8 mouse cellular contexts compared by ENCODE assay signal in the genomic region with DNA sequence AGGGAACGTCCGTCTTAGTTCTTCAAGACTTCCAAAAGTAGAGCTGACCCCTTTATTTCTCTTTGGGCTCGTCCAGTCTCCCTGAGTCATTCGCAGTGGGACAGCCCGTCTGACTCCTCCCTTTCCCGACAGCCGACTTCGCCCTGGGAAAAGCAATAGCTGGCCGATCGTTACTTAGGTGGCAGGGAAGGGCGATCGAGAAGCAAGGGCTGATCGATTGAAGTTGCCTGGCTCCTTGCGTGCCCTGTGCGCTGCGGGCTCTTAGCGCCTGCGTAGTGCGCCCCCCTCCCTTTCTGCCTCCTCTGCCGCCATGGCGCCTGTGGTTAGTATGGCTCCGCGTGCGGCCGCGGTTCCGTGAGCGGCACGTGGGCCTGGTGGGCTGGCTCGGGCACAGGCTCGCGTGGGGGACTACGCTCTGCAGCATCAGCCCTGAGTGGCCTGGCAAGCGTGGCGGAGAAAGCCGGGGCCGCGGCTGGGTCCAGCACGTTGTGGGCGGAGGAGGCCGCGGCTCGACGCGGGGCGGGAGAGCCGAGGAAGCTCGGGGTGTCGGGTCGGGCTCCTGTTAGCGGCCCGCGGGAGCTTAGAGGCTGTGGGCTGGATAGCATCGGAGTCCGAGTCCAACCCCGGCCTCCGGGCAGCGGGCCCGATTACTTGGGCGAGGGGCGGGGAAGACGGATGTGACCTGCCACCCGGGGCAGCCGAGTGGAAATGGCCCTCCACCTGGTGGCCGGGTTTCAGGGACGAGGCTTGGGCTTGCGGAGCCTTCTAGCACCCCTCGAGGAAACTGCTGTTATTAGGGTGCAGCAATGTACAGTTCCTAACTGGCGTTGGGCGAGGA. TPM values are rescaled to one million over a fixed set of nuclear protein-coding genes. Genes with fewer than 3 reads are reported as not detected.
DNase-seq lines count a peak whose midpoint lies in the region; ATAC-seq and TF ChIP-seq lines count a peak whose summit lies in the region.

TSS of gene Rpl22 (plus strand) at position 169 of the 838 bp plus-strand sequence.

- no peak for TF ChIP-seq CTCF in C2C12 (IDR thresholded peaks at IDR 0.05; ENCODE audit: control insufficient read depth, insufficient read depth, insufficient read length)
- no peak for TF ChIP-seq CTCF in brain, embryonic 14.5 days (IDR thresholded peaks at IDR 0.05; ENCODE audit: borderline replicate concordance, extremely low read depth, insufficient read depth, insufficient read length)
- TF ChIP-seq CTCF in liver, adult 2 months (IDR thresholded peaks at IDR 0.05; ENCODE audit: low read depth, low read length) = no peak

- peak; percentile 53; the same call in 1 of the 2 replicates for TF ChIP-seq POLR2A in brain, embryonic 14.5 days (IDR thresholded peaks at IDR 0.05; ENCODE audit: borderline replicate concordance, extremely low read depth, insufficient read depth, insufficient read length, poor library complexity, severe bottlenecking)
- TF ChIP-seq POLR2A in liver, adult 2 months (IDR thresholded peaks at IDR 0.05; ENCODE audit: extremely low read depth, insufficient read depth, low read length) = peak; percentile 66; the same call in 1 of the 2 replicates
- peak; percentile 95 for TF ChIP-seq POLR2A in myocyte (IDR thresholded peaks at IDR 0.05; ENCODE audit: insufficient read length, low read depth)

- under 1% methylated on average over 68 of the region's 70 CpGs for WGBS in heart, embryonic 11.5 days (ENCODE audit: insufficient replicate concordance)
- under 1% methylated on average over 70 of the region's 70 CpGs for WGBS in kidney, embryonic 16.5 days
- WGBS in liver, adult 2 months = under 1% methylated on average over 69 of the region's 70 CpGs

- peak; percentile 91 for ATAC-seq in heart, embryonic 11.5 days (replicated peaks; ENCODE audit: insufficient number of reproducible peaks, low FRiP score, low TSS enrichment)
- peak; percentile 96 for ATAC-seq in kidney, embryonic 16.5 days (ENCODE audit: low FRiP score, low TSS enrichment)

- no peaks in the 10 kb centered on the region for H3K9me3 ChIP-seq in erythroblast, embryonic 14.5 days (ENCODE audit: control insufficient read depth, low read length)
- H3K9me3 ChIP-seq in heart, embryonic 11.5 days (replicated peaks; ENCODE audit: control insufficient read depth, low read length) = no peaks in the 10 kb centered on the region
- H3K9me3 ChIP-seq in kidney, embryonic 16.5 days (ENCODE audit: low read length) = no peaks in the 10 kb centered on the region

- H3K36me3 ChIP-seq in C2C12 (ENCODE audit: control insufficient read depth, insufficient read depth) = peaks cover 39% of the 10 kb centered on the region
- H3K36me3 ChIP-seq in erythroblast, embryonic 14.5 days (ENCODE audit: control insufficient read depth) = peaks cover 34% of the 10 kb centered on the region
- H3K36me3 ChIP-seq in heart, embryonic 11.5 days (ENCODE audit: control insufficient read depth, insufficient read depth, low read length) = peaks cover 18% of the 10 kb centered on the region
- H3K36me3 ChIP-seq in kidney, embryonic 16.5 days (ENCODE audit: insufficient read depth, low read length) = peaks cover 24% of the 10 kb centered on the region
- H3K36me3 ChIP-seq in liver, adult 2 months (ENCODE audit: control insufficient read depth, insufficient read depth, low read length) = peaks cover 7% of the 10 kb centered on the region; the same call in 1 of the 2 replicates
- peaks cover 16% of the 10 kb centered on the region for H3K36me3 ChIP-seq in myocyte (ENCODE audit: control insufficient read depth, insufficient read depth)
- H3K36me3 ChIP-seq in splenic B cell, adult 2 months (ENCODE audit: control insufficient read depth, insufficient read depth, low read length, poor library complexity, severe bottlenecking) = peaks cover 8% of the 10 kb centered on the region

- peak within 1 kb of the TSS; percentile 75 for H3K27ac ChIP-seq in heart, embryonic 11.5 days (ENCODE audit: low read depth, low read length)
- peak within 1 kb of the TSS; percentile 75 for H3K27ac ChIP-seq in kidney, embryonic 16.5 days (ENCODE audit: low read length)
- peak within 1 kb of the TSS; percentile 46 for H3K27ac ChIP-seq in liver, adult 2 months (replicated peaks; ENCODE audit: insufficient read depth, low read depth, low read length)

- no peaks in the 10 kb centered on the region for H3K27me3 ChIP-seq in C2C12 (ENCODE audit: control insufficient read depth, insufficient read depth, insufficient read length)
- H3K27me3 ChIP-seq in erythroblast, embryonic 14.5 days (ENCODE audit: control insufficient read depth) = peaks cover 7% of the 10 kb centered on the region; the same call in 1 of the 2 replicates
- no peaks in the 10 kb centered on the region for H3K27me3 ChIP-seq in heart, embryonic 11.5 days (ENCODE audit: control insufficient read depth, insufficient read depth, low read length)
- H3K27me3 ChIP-seq in kidney, embryonic 16.5 days (ENCODE audit: insufficient read depth, low read length) = no peaks in the 10 kb centered on the region
- no peaks in the 10 kb centered on the region for H3K27me3 ChIP-seq in liver, adult 2 months (ENCODE audit: control insufficient read depth, insufficient read depth, low read length)
- H3K27me3 ChIP-seq in myocyte (ENCODE audit: control insufficient read depth, insufficient read depth, insufficient read length) = no peaks in the 10 kb centered on the region
- no peaks in the 10 kb centered on the region for H3K27me3 ChIP-seq in splenic B cell, adult 2 months (ENCODE audit: control insufficient read depth, insufficient read depth, low read length, poor library complexity, severe bottlenecking)

- peak within 1 kb of the TSS; percentile 91 for H3K4me3 ChIP-seq in C2C12 (ENCODE audit: insufficient read depth, poor library complexity, severe bottlenecking)
- H3K4me3 ChIP-seq in erythroblast, embryonic 14.5 days (replicated peaks) = peak within 1 kb of the TSS; percentile 97
- peak within 1 kb of the TSS; percentile 96 for H3K4me3 ChIP-seq in heart, embryonic 11.5 days (ENCODE audit: low read depth, low read length)
- peak within 1 kb of the TSS; percentile 90 for H3K4me3 ChIP-seq in kidney, embryonic 16.5 days (ENCODE audit: low read length)
- peak within 1 kb of the TSS; percentile 74 for H3K4me3 ChIP-seq in liver, adult 2 months (ENCODE audit: insufficient read depth, low read depth, low read length)
- H3K4me3 ChIP-seq in myocyte = peak within 1 kb of the TSS; percentile 82

- peaks cover 55% of the 10 kb centered on the region for H3K4me1 ChIP-seq in erythroblast, embryonic 14.5 days (ENCODE audit: control insufficient read depth)
- H3K4me1 ChIP-seq in heart, embryonic 11.5 days (ENCODE audit: control insufficient read depth, insufficient read depth, low read length) = peaks cover 7% of the 10 kb centered on the region
- peaks cover 19% of the 10 kb centered on the region for H3K4me1 ChIP-seq in kidney, embryonic 16.5 days (ENCODE audit: insufficient read depth, low read length)
- peaks cover 10% of the 10 kb centered on the region for H3K4me1 ChIP-seq in liver, adult 2 months (ENCODE audit: control insufficient read depth, insufficient read depth, low read length)

- H3K9ac ChIP-seq in heart, embryonic 11.5 days (ENCODE audit: low read depth, low read length) = peak within 1 kb of the TSS; percentile 90
- H3K9ac ChIP-seq in kidney, embryonic 16.5 days (replicated peaks; ENCODE audit: low read length) = peak within 1 kb of the TSS; percentile 87
- peak within 1 kb of the TSS; percentile 80 for H3K9ac ChIP-seq in liver, adult 2 months (ENCODE audit: low read depth, low read length)

- peak within 1 kb of the TSS; percentile 95 for H3K4me2 ChIP-seq in heart, embryonic 11.5 days
- H3K4me2 ChIP-seq in kidney, embryonic 16.5 days (replicated peaks; ENCODE audit: low read depth, low read length) = peak within 1 kb of the TSS; percentile 95
- H3K4me2 ChIP-seq in myocyte (ENCODE audit: low read depth) = peak within 1 kb of the TSS; percentile 94

- H3K79me3 ChIP-seq in C2C12 (ENCODE audit: low read depth) = peaks cover 48% of the 10 kb centered on the region

- H3K79me2 ChIP-seq in C2C12 (ENCODE audit: control insufficient read depth, insufficient read depth) (peaks cover 52% of the 10 kb centered on the region), myocyte (ENCODE audit: control insufficient read depth, insufficient read depth) (peaks cover 48% of the 10 kb centered on the region)
- peaks cover 13% of the 10 kb centered on the region; the same call in 1 of the 2 replicates for H3K79me2 ChIP-seq in liver, adult 2 months (ENCODE audit: control insufficient read depth, insufficient read depth, low read length)

- peak; percentile 100 for DNase-seq in brain, embryonic 14.5 days (ENCODE audit: low read depth)
- DNase-seq in liver, adult 2 months (ENCODE audit: extremely low read depth, low read depth, low spot score) = peak; percentile 97
- DNase-seq in splenic B cell, adult 2 months (ENCODE audit: low read depth, low spot score) = peak; percentile 98

- H3ac ChIP-seq in C2C12 (ENCODE audit: control insufficient read depth, insufficient read length, low read depth) (peak within 1 kb of the TSS; percentile 90), myocyte (ENCODE audit: control insufficient read depth, insufficient read length) (peak within 1 kb of the TSS; percentile 58)

TF ChIP-seq in C2C12, 6 proteins besides CTCF, POLR2A, EP300 and RAD21:
- TF ChIP-seq USF1 (IDR thresholded peaks at IDR 0.05; ENCODE audit: low read depth) (no peak), MYOG (IDR thresholded peaks at IDR 0.05; ENCODE audit: control insufficient read depth, extremely low read depth, insufficient read length) (no peak), MAX (IDR thresholded peaks at IDR 0.05) (peak; percentile 93)

TF ChIP-seq in myocyte, 11 proteins besides CTCF, POLR2A, EP300 and RAD21 (continues in another document):
- TF ChIP-seq MYOG (IDR thresholded peaks at IDR 0.05; ENCODE audit: control insufficient read depth in 1 of 3, insufficient read depth in 1 of 3, insufficient read length in 2 of 3, low read depth in 2 of 3) (peak in 2 of 3 experiments; percentile 26 to 29), REST (IDR thresholded peaks at IDR 0.05; ENCODE audit: insufficient read depth, insufficient read length) (no peak), TCF12 (IDR thresholded peaks at IDR 0.05; ENCODE audit: insufficient read depth, poor library complexity, severe bottlenecking) (no peak), TCF3 (IDR thresholded peaks at IDR 0.05; ENCODE audit: insufficient read length, low read depth) (no peak), SRF (IDR thresholded peaks at IDR 0.05; ENCODE audit: control insufficient read depth, insufficient read length, low read depth) (peak; percentile 94), CEBPB (IDR thresholded peaks at IDR 0.05; ENCODE audit: insufficient read depth, poor library complexity, severe bottlenecking) (no peak)

RNA-seq across cellular contexts. Expression of gene Rpl22, which starts in this region (rescaled TPM):
- polyA plus RNA-seq in C2C12 (2012; fragmentation: generic; extraction: Trizol) = 1,836 TPM
- 239 and 292 TPM in 2 replicates for polyA plus RNA-seq in brain, embryonic 14.5 days (2012; rRNA removed)
- 13.4 and 13.6 TPM in 2 replicates for polyA plus RNA-seq in erythroblast, embryonic 14.5 days (2012)
- polyA plus RNA-seq in heart, embryonic 11.5 days (2014; fragmentation: Nextera tagmentation; extraction: Ambion mirVana) = 285 and 300 TPM in 2 replicates
- polyA plus RNA-seq in kidney, embryonic 16.5 days (2015; fragmentation: Nextera tagmentation; extraction: Ambion mirVana) = 295 and 333 TPM in 2 replicates
- total RNA-seq in liver, adult 2 months (2014; rRNA removed) = 170 and 199 TPM in 2 replicates
- polyA plus RNA-seq in liver, adult 2 months (2012; rRNA removed) = 22.2 and 22.9 TPM in 2 replicates
- 1,218 TPM for polyA plus RNA-seq in myocyte (2012; fragmentation: generic; extraction: Trizol)

Comparison
In these comparisons a context has a peak if more than half of its experiments do, and no peak if none do; other contexts are left out.
1. Peak in every context shown above with its lines: DNase-seq, ATAC-seq, H3K4me3 ChIP-seq and H3K27ac ChIP-seq.
2. RNA of gene Rpl22 (polyA plus RNA-seq): 1,836 TPM in C2C12 (single experiment), 1,218 TPM in myocyte (single experiment), 285 to 300 TPM in heart, embryonic 11.5 days, 295 to 333 TPM in kidney, embryonic 16.5 days and 239 to 292 TPM in brain, embryonic 14.5 days; 22.2 to 22.9 TPM in liver, adult 2 months and 13.4 to 13.6 TPM in erythroblast, embryonic 14.5 days; every median in the first group is over 10 times any median in the second.